Mouse (Mus musculus): Measurements from ENCODE around the gene Glis3. TPM values are rescaled to one million over a fixed set of nuclear protein-coding genes. Genes with fewer than 3 reads are reported as not detected.

The Glis3 gene
- polyA plus RNA-seq, 1 experiment from 2014 or later: 3.8 TPM

- Histone ChIP-seq H3K36me3 (no peaks in the 10 kb centered on the region), H3K4me3 (replicated peaks) (no peak overlapping the region), H3K27ac (peak overlapping the region; percentile 62; the same call in 1 of the 2 replicates), H3K27me3 (no peaks in the 10 kb centered on the region), H3K4me1 (replicated peaks) (peaks cover 14% of the 10 kb centered on the region), H3K9me3 (no peaks in the 10 kb centered on the region), H3K4me2 (no peak overlapping the region), H3K9ac (replicated peaks) (no peak overlapping the region)
- ATAC-seq (ENCODE audit: insufficient number of reproducible peaks, insufficient read depth, low FRiP score, low TSS enrichment, low read depth): no peak
- WGBS: 70% methylated on average over 13 of the region's 13 CpGs
Measured at GRCm38 (mm10) chr19:28592981-28593380, 86.9 kb downstream of the Glis3 start.

GRCm38 (mm10) chr19:28591736-28592477 lies 88.0 kb downstream of the Glis3 start:
- 82% methylated on average over 7 of the region's 7 CpGs for WGBS

GRCm38 (mm10) chr19:28580499-28580898 lies 99.4 kb downstream of the Glis3 start:
- Histone ChIP-seq H3K27ac (no peak overlapping the region), H3K9ac (replicated peaks) (no peak overlapping the region), H3K4me1 (replicated peaks) (0 out of 2 replicates have a peak, but pooled peaks cover 2% of the 10 kb centered on the region), H3K4me2 (no peak overlapping the region), H3K27me3 (no peaks in the 10 kb centered on the region), H3K36me3 (no peaks in the 10 kb centered on the region), H3K4me3 (replicated peaks) (no peak overlapping the region), H3K9me3 (no peaks in the 10 kb centered on the region)
- 88% methylated on average over 8 of the region's 8 CpGs for WGBS
- no peak for ATAC-seq (ENCODE audit: insufficient number of reproducible peaks, insufficient read depth, low FRiP score, low TSS enrichment, low read depth)

More at GRCm38 (mm10) chr19:28591736-28592477, 88.0 kb downstream of the Glis3 start:
- peaks cover 14% of the 10 kb centered on the region for H3K4me1 ChIP-seq (replicated peaks)
- no peak overlapping the region for H3K9ac ChIP-seq (replicated peaks)
- no peaks in the 10 kb centered on the region for H3K27me3 ChIP-seq
- no peak overlapping the region for H3K4me3 ChIP-seq (replicated peaks)
- no peak overlapping the region for H3K4me2 ChIP-seq
- H3K36me3 ChIP-seq: no peaks in the 10 kb centered on the region
- H3K9me3 ChIP-seq: no peaks in the 10 kb centered on the region
- H3K27ac ChIP-seq: no peak overlapping the region
- no peak for ATAC-seq (ENCODE audit: insufficient number of reproducible peaks, insufficient read depth, low FRiP score, low TSS enrichment, low read depth)

- WGBS: 48% methylated on average over 14 of the region's 14 CpGs
- Histone ChIP-seq H3K4me3 (replicated peaks) (no peak overlapping the region), H3K27ac (no peak overlapping the region), H3K4me2 (no peak overlapping the region), H3K36me3 (no peaks in the 10 kb centered on the region), H3K27me3 (no peaks in the 10 kb centered on the region), H3K9ac (replicated peaks) (no peak overlapping the region), H3K9me3 (no peaks in the 10 kb centered on the region), H3K4me1 (replicated peaks) (0 out of 2 replicates have a peak, but pooled peaks cover 2% of the 10 kb centered on the region)
- no peak for ATAC-seq (ENCODE audit: insufficient number of reproducible peaks, insufficient read depth, low FRiP score, low TSS enrichment, low read depth)
Measured at GRCm38 (mm10) chr19:28579724-28580375, 100.0 kb downstream of the Glis3 start.

- H3K27me3 ChIP-seq: no peaks in the 10 kb centered on the region
- no peaks in the 10 kb centered on the region for H3K36me3 ChIP-seq
- no peak overlapping the region for H3K4me2 ChIP-seq
- no peak overlapping the region for H3K27ac ChIP-seq
- H3K4me1 ChIP-seq (replicated peaks): 0 out of 2 replicates have a peak, but pooled peaks cover 2% of the 10 kb centered on the region
- no peak overlapping the region for H3K4me3 ChIP-seq (replicated peaks)
- ATAC-seq (ENCODE audit: insufficient number of reproducible peaks, insufficient read depth, low FRiP score, low TSS enrichment, low read depth): no peak
- 79% methylated on average over 12 of the region's 12 CpGs for WGBS
- H3K9me3 ChIP-seq: no peaks in the 10 kb centered on the region; the same call in 1 of the 2 replicates
- H3K9ac ChIP-seq (replicated peaks): no peak overlapping the region
Measured at GRCm38 (mm10) chr19:28577023-28577422, 102.9 kb downstream of the Glis3 start.

- Histone ChIP-seq H3K36me3 (no peaks in the 10 kb centered on the region), H3K9me3 (no peaks in the 10 kb centered on the region; the same call in 1 of the 2 replicates), H3K9ac (replicated peaks) (no peak overlapping the region), H3K4me1 (replicated peaks) (0 out of 2 replicates have a peak, but pooled peaks cover 2% of the 10 kb centered on the region), H3K27ac (no peak overlapping the region), H3K4me2 (no peak overlapping the region), H3K27me3 (no peaks in the 10 kb centered on the region), H3K4me3 (replicated peaks) (no peak overlapping the region)
- no peak for ATAC-seq (ENCODE audit: insufficient number of reproducible peaks, insufficient read depth, low FRiP score, low TSS enrichment, low read depth)
- 87% methylated on average over 6 of the region's 6 CpGs for WGBS
Measured at GRCm38 (mm10) chr19:28576619-28577018, 103.3 kb downstream of the Glis3 start.

GRCm38 (mm10) chr19:28573641-28574040 lies 106.2 kb downstream of the Glis3 start:
- ATAC-seq (ENCODE audit: insufficient number of reproducible peaks, insufficient read depth, low FRiP score, low TSS enrichment, low read depth): no peak
- 89% methylated on average over 3 of the region's 3 CpGs for WGBS
- Histone ChIP-seq H3K27me3 (no peaks in the 10 kb centered on the region), H3K4me3 (replicated peaks) (no peak overlapping the region), H3K4me1 (replicated peaks) (no peaks in the 10 kb centered on the region), H3K36me3 (no peaks in the 10 kb centered on the region), H3K27ac (no peak overlapping the region), H3K9ac (replicated peaks) (no peak overlapping the region), H3K4me2 (no peak overlapping the region), H3K9me3 (no peaks in the 10 kb centered on the region; the same call in 1 of the 2 replicates)

GRCm38 (mm10) chr19:28569856-28570255 lies 110.0 kb downstream of the Glis3 start:
- ATAC-seq (ENCODE audit: insufficient number of reproducible peaks, insufficient read depth, low FRiP score, low TSS enrichment, low read depth): no peak
- no peaks in the 10 kb centered on the region for H3K36me3 ChIP-seq
- H3K27me3 ChIP-seq: no peaks in the 10 kb centered on the region
- WGBS: 76% methylated on average over 3 of the region's 3 CpGs
- no peak overlapping the region for H3K4me3 ChIP-seq (replicated peaks)
- no peak overlapping the region for H3K9ac ChIP-seq (replicated peaks)
- H3K4me2 ChIP-seq: no peak overlapping the region
- no peak overlapping the region for H3K27ac ChIP-seq
- H3K9me3 ChIP-seq: no peaks in the 10 kb centered on the region; the same call in 1 of the 2 replicates
- peaks cover 14% of the 10 kb centered on the region for H3K4me1 ChIP-seq (replicated peaks)

GRCm38 (mm10) chr19:28567100-28567499 lies 112.8 kb downstream of the Glis3 start:
- Histone ChIP-seq H3K4me2 (no peak overlapping the region), H3K36me3 (no peaks in the 10 kb centered on the region), H3K27ac (no peak overlapping the region), H3K4me1 (replicated peaks) (peaks cover 14% of the 10 kb centered on the region), H3K4me3 (replicated peaks) (no peak overlapping the region), H3K27me3 (no peaks in the 10 kb centered on the region), H3K9me3 (no peaks in the 10 kb centered on the region), H3K9ac (replicated peaks) (no peak overlapping the region)
- ATAC-seq (ENCODE audit: insufficient number of reproducible peaks, insufficient read depth, low FRiP score, low TSS enrichment, low read depth): no peak
- 95% methylated on average over 1 of the region's 1 CpGs for WGBS

GRCm38 (mm10) chr19:28566554-28566953 lies 113.3 kb downstream of the Glis3 start:
- no peak overlapping the region for H3K9ac ChIP-seq (replicated peaks)

GRCm38 (mm10) chr19:28561697-28562002 lies 118.2 kb downstream of the Glis3 start:
- peaks cover 47% of the 10 kb centered on the region for H3K4me1 ChIP-seq (replicated peaks)
- no peaks in the 10 kb centered on the region for H3K27me3 ChIP-seq
- no peak overlapping the region for H3K4me3 ChIP-seq (replicated peaks)
- peak overlapping the region; percentile 77; the same call in 1 of the 2 replicates for H3K27ac ChIP-seq
- H3K9ac ChIP-seq (replicated peaks): no peak overlapping the region
- no peaks in the 10 kb centered on the region for H3K9me3 ChIP-seq
- no peak for ATAC-seq (ENCODE audit: insufficient number of reproducible peaks, insufficient read depth, low FRiP score, low TSS enrichment, low read depth)
- no peak overlapping the region for H3K4me2 ChIP-seq
- no peaks in the 10 kb centered on the region for H3K36me3 ChIP-seq

More at GRCm38 (mm10) chr19:28566554-28566953, 113.3 kb downstream of the Glis3 start:
- Histone ChIP-seq H3K4me2 (no peak overlapping the region), H3K4me1 (replicated peaks) (peaks cover 14% of the 10 kb centered on the region), H3K36me3 (no peaks in the 10 kb centered on the region), H3K9me3 (no peaks in the 10 kb centered on the region), H3K27ac (no peak overlapping the region), H3K4me3 (replicated peaks) (no peak overlapping the region), H3K27me3 (no peaks in the 10 kb centered on the region)
- 29% methylated on average over 2 of the region's 2 CpGs for WGBS
- no peak for ATAC-seq (ENCODE audit: insufficient number of reproducible peaks, insufficient read depth, low FRiP score, low TSS enrichment, low read depth)
